Mouse (Mus musculus) E14TG2a.4 (cell line): Measurements from ENCODE around the gene Tmem199.

Experiments
- H3K27me3 ChIP-seq: 2 replicates; pipeline ENCODE4 v1.6.1; 2014; ENCODE audit warnings: low read length, control low read depth; ENCODE audit not compliant: insufficient read depth
- H3K36me3 ChIP-seq: 2 replicates; pipeline ENCODE4 v1.6.1; 2014; ENCODE audit warnings: low read length, control low read depth; ENCODE audit not compliant: insufficient read depth
- H3K4me1 ChIP-seq: replicated peaks from 2 replicates; pipeline ENCODE4 v1.6.1; 2014; ENCODE audit warnings: low read depth, low read length, control low read depth
- H3K4me3 ChIP-seq: replicated peaks from 2 replicates; pipeline ENCODE4 v1.5.1; 2014; ENCODE audit warnings: mild to moderate bottlenecking, low read length
- H3K9me3 ChIP-seq: 2 replicates; pipeline ENCODE4 v1.6.1; 2014; ENCODE audit warnings: low read length, control low read depth
- CTCF ChIP-seq: conservative IDR thresholded peaks from 2 replicates; pipeline ENCODE4 v1.5.1; 2014; ENCODE audit warnings: low read length
- NANOG ChIP-seq: IDR thresholded peaks from 2 replicates; pipeline ENCODE4 v1.6.1; 2014; ENCODE audit warnings: borderline replicate concordance, low read length, mixed read lengths
- POU5F1 ChIP-seq: IDR thresholded peaks from 2 replicates; pipeline ENCODE4 v1.6.1; 2014; ENCODE audit warnings: low read length, borderline replicate concordance

Tmem199 gene

GRCm38 (mm10) chr11:78531046-78531445 is 19.1 kb upstream of the Tmem199 start:
- Histone ChIP-seq H3K27me3 (no peaks in the 10 kb centered on the region), H3K4me3 (no peak overlapping the region), H3K36me3 (peaks cover 59% of the 10 kb centered on the region), H3K9me3 (no peaks in the 10 kb centered on the region), H3K4me1 (peaks cover 48% of the 10 kb centered on the region)
- no peak for TF ChIP-seq CTCF
- no peak for TF ChIP-seq NANOG
- TF ChIP-seq POU5F1, result no peak

- no peaks in the 10 kb centered on the region for H3K9me3 ChIP-seq
- peaks cover 42% of the 10 kb centered on the region for H3K4me1 ChIP-seq
- TF ChIP-seq POU5F1, result no peak
- no peak for TF ChIP-seq NANOG
- TF ChIP-seq CTCF, result no peak
- peaks cover 70% of the 10 kb centered on the region for H3K36me3 ChIP-seq
- no peaks in the 10 kb centered on the region for H3K27me3 ChIP-seq
- H3K4me3 ChIP-seq, result no peak overlapping the region
Observed at GRCm38 (mm10) chr11:78530001-78530400, 18.0 kb upstream of the Tmem199 start.

GRCm38 (mm10) chr11:78528714-78529113 is 16.7 kb upstream of the Tmem199 start:
- H3K27me3 ChIP-seq, result no peaks in the 10 kb centered on the region
- H3K36me3 ChIP-seq, result peaks cover 82% of the 10 kb centered on the region
- H3K9me3 ChIP-seq, result no peaks in the 10 kb centered on the region
- TF ChIP-seq NANOG (no peak), POU5F1 (no peak), CTCF (no peak)
- no peak overlapping the region for H3K4me3 ChIP-seq
- peaks cover 32% of the 10 kb centered on the region for H3K4me1 ChIP-seq

GRCm38 (mm10) chr11:78524838-78525237 is 12.9 kb upstream of the Tmem199 start:
- peaks cover 27% of the 10 kb centered on the region for H3K4me1 ChIP-seq
- no peak overlapping the region for H3K4me3 ChIP-seq
- TF ChIP-seq CTCF (no peak), NANOG (no peak)
- H3K36me3 ChIP-seq, result peaks cover 99% of the 10 kb centered on the region
- H3K9me3 ChIP-seq, result no peaks in the 10 kb centered on the region
- no peaks in the 10 kb centered on the region for H3K27me3 ChIP-seq

- no peak for TF ChIP-seq POU5F1
- TF ChIP-seq CTCF, result no peak
- TF ChIP-seq NANOG, result no peak
- H3K27me3 ChIP-seq, result no peaks in the 10 kb centered on the region
Observed at GRCm38 (mm10) chr11:78523241-78523955, 11.4 kb upstream of the Tmem199 start.

GRCm38 (mm10) chr11:78522481-78522997 is 10.6 kb upstream of the Tmem199 start:
- H3K9me3 ChIP-seq, result no peaks in the 10 kb centered on the region
- H3K36me3 ChIP-seq, result peaks cover 100% of the 10 kb centered on the region
- TF ChIP-seq CTCF, result peak; percentile 28
- no peak for TF ChIP-seq NANOG
- TF ChIP-seq POU5F1, result no peak
- no peaks in the 10 kb centered on the region for H3K27me3 ChIP-seq
- H3K4me1 ChIP-seq, result peaks cover 50% of the 10 kb centered on the region
- no peak overlapping the region for H3K4me3 ChIP-seq

More at GRCm38 (mm10) chr11:78523241-78523955, 11.4 kb upstream of the Tmem199 start:
- Histone ChIP-seq H3K4me3 (no peak overlapping the region), H3K9me3 (no peaks in the 10 kb centered on the region), H3K4me1 (peaks cover 41% of the 10 kb centered on the region), H3K36me3 (peaks cover 100% of the 10 kb centered on the region)

- Histone ChIP-seq H3K9me3 (no peaks in the 10 kb centered on the region), H3K4me1 (peaks cover 48% of the 10 kb centered on the region), H3K36me3 (peaks cover 97% of the 10 kb centered on the region), H3K4me3 (no peak overlapping the region), H3K27me3 (no peaks in the 10 kb centered on the region)
- TF ChIP-seq POU5F1 (no peak), NANOG (no peak), CTCF (no peak)
Observed at GRCm38 (mm10) chr11:78521880-78522279, 9.9 kb upstream of the Tmem199 start.

GRCm38 (mm10) chr11:78518931-78519330 is 7.0 kb upstream of the Tmem199 start:
- Histone ChIP-seq H3K27me3 (no peaks in the 10 kb centered on the region), H3K4me1 (peaks cover 63% of the 10 kb centered on the region), H3K9me3 (no peaks in the 10 kb centered on the region), H3K36me3 (peaks cover 97% of the 10 kb centered on the region), H3K4me3 (no peak overlapping the region)
- TF ChIP-seq POU5F1 (no peak), NANOG (no peak), CTCF (no peak)

- Histone ChIP-seq H3K4me3 (no peak overlapping the region), H3K4me1 (peaks cover 61% of the 10 kb centered on the region), H3K9me3 (no peaks in the 10 kb centered on the region), H3K27me3 (no peaks in the 10 kb centered on the region), H3K36me3 (peaks cover 70% of the 10 kb centered on the region)
- TF ChIP-seq POU5F1, result no peak
- peak; percentile 84 for TF ChIP-seq CTCF
Observed at GRCm38 (mm10) chr11:78515549-78516325, 3.8 kb upstream of the Tmem199 start.
